Mouse (Mus musculus) ES-Bruce4 (cell line): ENCODE data around the gene Ak5.
"Not testable (repeated sequence)": the region's sequence is repeated elsewhere in the genome, so short reads cannot be mapped to it uniquely, and the experiment has no call there.

Experiments used
- CTCF ChIP-seq: IDR thresholded peaks from one replicate; pipeline ENCODE4 v1.8.1; 2011; ENCODE audit warnings: low read depth, low read length
- POLR2A ChIP-seq: IDR thresholded peaks from one replicate; pipeline ENCODE4 v1.8.1; 2011; ENCODE audit warnings: low read length; ENCODE audit not compliant: insufficient read depth

- not testable (repeated sequence) for TF ChIP-seq CTCF, POLR2A
These were observed 209.3 kb downstream of the Ak5 start for GRCm38 (mm10) chr3:152458875-152459274.
